Mouse (Mus musculus) lung, adult 2 months (tissue): ENCODE measurements around the gene Bhlhe41.

Source experiments
- CTCF ChIP-seq: fragments of 200-500 bp; IDR thresholded peaks from 2 replicates; pipeline ENCODE4 v1.5.1; 2011; ENCODE audit warnings: mild to moderate bottlenecking, low read length, control low read depth; ENCODE audit not compliant: insufficient read depth
- POLR2A ChIP-seq: fragments of 200-500 bp; IDR thresholded peaks from 2 replicates; pipeline ENCODE4 v1.6.1; 2011; ENCODE audit warnings: low read depth, mild to moderate bottlenecking, control low read depth, low read length, borderline replicate concordance; ENCODE audit errors: extremely low read depth

GRCm38 (mm10) chr6:145861462-145862227, 3.7 kb downstream of the Bhlhe41 start:
- TF ChIP-seq CTCF (no peak), POLR2A (no peak)
